8 mouse cellular contexts compared by ENCODE assay signal in genomic region chr4:127243552-127243951, GRCm38 (mm10). TPM values are rescaled to one million over a fixed set of nuclear protein-coding genes. Genes with fewer than 3 reads are reported as not detected.
DNase-seq lines count a peak whose midpoint lies in the region; ATAC-seq and TF ChIP-seq lines count a peak whose summit lies in the region.

Gene Smim12, plus strand, starts transcription at chr4:127243784.

- DNase-seq in G1E (ENCODE audit: low spot score) = peak; percentile 98
- peak; percentile 97 to 100 for DNase-seq in cerebellum, adult 18-20 months
- DNase-seq in heart, postnatal 36 days = peak; percentile 99 to 100
- DNase-seq in layer of hippocampus, adult 2 months (ENCODE audit: low spot score in 2 of 2) = peak; percentile 97 to 100
- peak; percentile 100 for DNase-seq in lung, embryonic 14.5 days
- DNase-seq in thymus, adult 2 months = peak; percentile 98

- H3K36me3 ChIP-seq in G1E (replicated peaks) = peaks cover 29% of the 10 kb centered on the region
- no peaks in the 10 kb centered on the region for H3K36me3 ChIP-seq in forebrain, embryonic 16.5 days (ENCODE audit: control insufficient read depth, insufficient read depth)
- peaks cover 18% of the 10 kb centered on the region for H3K36me3 ChIP-seq in lung, embryonic 14.5 days (ENCODE audit: insufficient read depth)
- no peaks in the 10 kb centered on the region for H3K36me3 ChIP-seq in thymus, adult 2 months (ENCODE audit: control insufficient read depth, insufficient read depth, low read length)

- peak within 1 kb of the TSS; percentile 96 for H3K9ac ChIP-seq in forebrain, embryonic 16.5 days (replicated peaks; ENCODE audit: low read depth, low read length)
- H3K9ac ChIP-seq in lung, embryonic 14.5 days = peak within 1 kb of the TSS; percentile 91

- TF ChIP-seq CTCF in G1E (IDR thresholded peaks at IDR 0.05; ENCODE audit: low read depth, low read length) = peak; percentile 71
- peak; percentile 97 for TF ChIP-seq CTCF in layer of hippocampus, adult 2 months (conservative IDR thresholded peaks at IDR 0.05)
- TF ChIP-seq CTCF in lung, embryonic 14.5 days (IDR thresholded peaks at IDR 0.05; ENCODE audit: low read depth) = peak; percentile 94
- peak; percentile 83 for TF ChIP-seq CTCF in olfactory bulb, adult 2 months (IDR thresholded peaks at IDR 0.05; ENCODE audit: insufficient read depth, low read depth, low read length)
- TF ChIP-seq CTCF in thymus, adult 2 months (IDR thresholded peaks at IDR 0.05; ENCODE audit: borderline replicate concordance, control insufficient read depth, extremely low read depth, insufficient read depth, low read length, poor library complexity) = peak; percentile 87

- ATAC-seq in G1E (ENCODE audit: extremely low read depth, insufficient number of reproducible peaks, low FRiP score, poor library complexity, severe bottlenecking) = peak; percentile 90
- peak; percentile 91 for ATAC-seq in forebrain, embryonic 16.5 days
- peak; percentile 96 for ATAC-seq in lung, embryonic 14.5 days (ENCODE audit: insufficient read depth)

- no peaks in the 10 kb centered on the region for H3K27me3 ChIP-seq in G1E (ENCODE audit: insufficient read depth, low read length)
- no peaks in the 10 kb centered on the region; the same call in 1 of the 2 replicates for H3K27me3 ChIP-seq in forebrain, embryonic 16.5 days (replicated peaks; ENCODE audit: control insufficient read depth, insufficient read depth, low read length)
- no peaks in the 10 kb centered on the region for H3K27me3 ChIP-seq in lung, embryonic 14.5 days (ENCODE audit: insufficient read depth, low read length)
- no peaks in the 10 kb centered on the region; the same call in 1 of the 2 replicates for H3K27me3 ChIP-seq in thymus, adult 2 months (ENCODE audit: control insufficient read depth, insufficient read depth, low read length)

- under 1% methylated on average over 29 of the region's 29 CpGs for WGBS in forebrain, embryonic 16.5 days
- under 1% methylated on average over 29 of the region's 29 CpGs for WGBS in lung, embryonic 14.5 days
- WGBS in olfactory bulb, adult 2 months = under 1% methylated on average over 29 of the region's 29 CpGs
- under 1% methylated on average over 29 of the region's 29 CpGs for WGBS in thymus, adult 2 months

- peaks cover 40% of the 10 kb centered on the region for H3K4me1 ChIP-seq in G1E (ENCODE audit: insufficient read depth, low read depth, low read length)
- H3K4me1 ChIP-seq in forebrain, embryonic 16.5 days (replicated peaks; ENCODE audit: control insufficient read depth, insufficient read depth, low read length) = peaks cover 13% of the 10 kb centered on the region
- H3K4me1 ChIP-seq in lung, embryonic 14.5 days (ENCODE audit: insufficient read depth) = no peaks in the 10 kb centered on the region
- peaks cover 8% of the 10 kb centered on the region; the same call in 1 of the 2 replicates for H3K4me1 ChIP-seq in olfactory bulb, adult 2 months (ENCODE audit: control insufficient read depth, insufficient read depth, low read length)
- H3K4me1 ChIP-seq in thymus, adult 2 months (replicated peaks; ENCODE audit: control insufficient read depth, insufficient read depth, low read length) = peaks cover 8% of the 10 kb centered on the region

- peak within 1 kb of the TSS; percentile 100 for H3K4me3 ChIP-seq in G1E (ENCODE audit: low read depth, low read length)
- H3K4me3 ChIP-seq in forebrain, embryonic 16.5 days (replicated peaks; ENCODE audit: low read length) = peak within 1 kb of the TSS; percentile 99
- peak within 1 kb of the TSS; percentile 84 for H3K4me3 ChIP-seq in layer of hippocampus, adult 2 months
- peak within 1 kb of the TSS; percentile 98 for H3K4me3 ChIP-seq in lung, embryonic 14.5 days (ENCODE audit: low read depth, low read length)
- H3K4me3 ChIP-seq in olfactory bulb, adult 2 months (ENCODE audit: insufficient read depth, low read depth, low read length) = peak within 1 kb of the TSS; percentile 69
- peak within 1 kb of the TSS; percentile 60 for H3K4me3 ChIP-seq in thymus, adult 2 months (ENCODE audit: control insufficient read depth, insufficient read depth, low read length)

- intact Hi-C loops in heart, postnatal 36 days (cut with DNase I) = loop anchor here (5.0 to 10.0 kb wide), 2 partner anchors 166 to 219 kb away; partner anchors contain the start of genes Sfpq and Zmym6

- H3K9me3 ChIP-seq in G1E (replicated peaks) = no peaks in the 10 kb centered on the region
- no peaks in the 10 kb centered on the region for H3K9me3 ChIP-seq in forebrain, embryonic 16.5 days (ENCODE audit: control insufficient read depth, low read length)
- H3K9me3 ChIP-seq in lung, embryonic 14.5 days (ENCODE audit: low read depth, low read length) = no peaks in the 10 kb centered on the region

- peak within 1 kb of the TSS; percentile 26 for H3K27ac ChIP-seq in forebrain, embryonic 16.5 days (ENCODE audit: low read length)
- peak within 1 kb of the TSS; percentile 96 for H3K27ac ChIP-seq in layer of hippocampus, adult 2 months
- no peak within 1 kb of the TSS for H3K27ac ChIP-seq in lung, embryonic 14.5 days (ENCODE audit: low read depth)
- no peak within 1 kb of the TSS for H3K27ac ChIP-seq in olfactory bulb, adult 2 months (ENCODE audit: insufficient read depth, low read depth, low read length)
- no peak within 1 kb of the TSS for H3K27ac ChIP-seq in thymus, adult 2 months (ENCODE audit: control insufficient read depth, insufficient read depth, low read length)

- H3K4me2 ChIP-seq in forebrain, embryonic 16.5 days (ENCODE audit: low read length) = peak within 1 kb of the TSS; percentile 77
- H3K4me2 ChIP-seq in lung, embryonic 14.5 days = peak within 1 kb of the TSS; percentile 95

- peak; percentile 84 for TF ChIP-seq POLR2A in olfactory bulb, adult 2 months (IDR thresholded peaks at IDR 0.05; ENCODE audit: insufficient read depth, low read depth, low read length)
- peak; percentile 85 for TF ChIP-seq POLR2A in thymus, adult 2 months (IDR thresholded peaks at IDR 0.05; ENCODE audit: control insufficient read depth, extremely low read depth, insufficient read depth, low read length, poor library complexity)

RNA-seq across cellular contexts. Expression of gene Smim12, which starts in this region (rescaled TPM):
- total RNA-seq in G1E (2014; fragmentation: Nextera tagmentation) = 20.4 and 30.8 TPM in 2 replicates
- 47.1 and 47.8 TPM in 2 replicates for total RNA-seq in G1E (2017)
- polyA plus RNA-seq in G1E (2012) = 37.1 and 41.1 TPM in 2 replicates
- polyA plus RNA-seq in forebrain, embryonic 16.5 days (2015; fragmentation: Nextera tagmentation; extraction: Ambion mirVana) = 49.3 and 52.8 TPM in 2 replicates
- total RNA-seq in heart, postnatal 36 days (2021) = 10 to 100 TPM; 48.8 to 52.1 TPM
- 10 to 100 TPM; 48.5 to 55.1 TPM for total RNA-seq in layer of hippocampus, adult 2 months (2021)
- 57.5 and 63.0 TPM in 2 replicates for polyA plus RNA-seq in lung, embryonic 14.5 days (2014; fragmentation: Nextera tagmentation; extraction: Ambion mirVana)
- polyA plus RNA-seq in olfactory bulb, adult 2 months (2012; ENCODE audit: insufficient read depth, insufficient read length, low replicate concordance, missing spikeins) = not detected in 2 replicates
- 28.9 and 32.5 TPM in 2 replicates for polyA plus RNA-seq in thymus, adult 2 months (2012; rRNA removed)

Comparison
In these comparisons a context has a peak if more than half of its experiments do, and no peak if none do; other contexts are left out.
1. RNA of gene Smim12 (polyA plus RNA-seq): 57.5 to 63.0 TPM in lung, embryonic 14.5 days, 49.3 to 52.8 TPM in forebrain, embryonic 16.5 days, 37.1 to 41.1 TPM in G1E and 28.9 to 32.5 TPM in thymus, adult 2 months; not detected in olfactory bulb, adult 2 months; every median in the first group is over 10 times any median in the second.
2. H3K27ac ChIP-seq: peak in forebrain, embryonic 16.5 days (single experiment) and layer of hippocampus, adult 2 months (single experiment); none in lung, embryonic 14.5 days (single experiment), olfactory bulb, adult 2 months (single experiment) and thymus, adult 2 months (single experiment).
3. Peak in every context shown above with its lines, with median percentiles within 50 percentile points of each other: ATAC-seq, DNase-seq, H3K4me3 ChIP-seq and CTCF ChIP-seq.